Comparison of ENCODE assay signal across 10 mouse cellular contexts in genomic region chr16:85128347-85128664, GRCm38 (mm10). TPM values are rescaled to one million over a fixed set of nuclear protein-coding genes. Genes with fewer than 3 reads are reported as not detected.
A peak's percentile ranks its signal among the peaks of the same experiment; 100 is the strongest.
DNase-seq lines count a peak whose midpoint lies in the region; ATAC-seq and TF ChIP-seq lines count a peak whose summit lies in the region.
"Had no signal": no experiment of that assay in that cellular context is flagged by ENCODE, and none has a peak within 500 bp of the region (broad histone marks: within the 10 kb centered on the region; RNA-seq: fewer than 3 reads in every experiment).

No protein-coding gene starts in this region.

- H3K4me3 ChIP-seq in heart, embryonic 13.5 days: no peak overlapping the region
- no peak overlapping the region for H3K4me3 ChIP-seq in heart, embryonic 10.5 days
- H3K4me3 ChIP-seq in neural tube, embryonic 11.5 days (ENCODE audit: low read depth, low read length): no peak overlapping the region
- no peak overlapping the region for H3K4me3 ChIP-seq in hindbrain, embryonic 13.5 days
- no peak overlapping the region for H3K4me3 ChIP-seq in stomach, postnatal 0 days (ENCODE audit: low read depth, low read length)
- no peak overlapping the region for H3K4me3 ChIP-seq in liver, embryonic 12.5 days
- H3K4me3 ChIP-seq: liver, embryonic 13.5 days had no signal

- H3K4me1 ChIP-seq in heart, embryonic 13.5 days: peaks cover 61% of the 10 kb centered on the region
- peaks cover 50% of the 10 kb centered on the region for H3K4me1 ChIP-seq in heart, embryonic 10.5 days
- H3K4me1 ChIP-seq in neural tube, embryonic 11.5 days (ENCODE audit: control insufficient read depth, insufficient read depth, low read length): peaks cover 14% of the 10 kb centered on the region
- peaks cover 35% of the 10 kb centered on the region for H3K4me1 ChIP-seq in hindbrain, embryonic 13.5 days (replicated peaks)
- peaks cover 9% of the 10 kb centered on the region for H3K4me1 ChIP-seq in stomach, postnatal 0 days (replicated peaks; ENCODE audit: control insufficient read depth, insufficient read depth)
- H3K4me1 ChIP-seq in liver, embryonic 12.5 days: peaks cover 41% of the 10 kb centered on the region

- peak overlapping the region; percentile 58 for H3K27ac ChIP-seq in heart, embryonic 13.5 days (replicated peaks)
- H3K27ac ChIP-seq in heart, embryonic 10.5 days: no peak overlapping the region
- peak overlapping the region; percentile 69 for H3K27ac ChIP-seq in neural tube, embryonic 11.5 days (ENCODE audit: low read depth, low read length)
- H3K27ac ChIP-seq in hindbrain, embryonic 13.5 days: peak overlapping the region; percentile 42
- H3K27ac ChIP-seq in stomach, postnatal 0 days (replicated peaks): peak overlapping the region; percentile 54
- no peak overlapping the region for H3K27ac ChIP-seq in liver, embryonic 12.5 days

- peaks cover 20% of the 10 kb centered on the region for H3K36me3 ChIP-seq in heart, embryonic 13.5 days
- H3K36me3 ChIP-seq in heart, embryonic 10.5 days: peaks cover 8% of the 10 kb centered on the region
- H3K36me3 ChIP-seq in neural tube, embryonic 11.5 days (ENCODE audit: control insufficient read depth, insufficient read depth, low read length): no peaks in the 10 kb centered on the region; the same call in 1 of the 2 replicates
- peaks cover 7% of the 10 kb centered on the region; the same call in 1 of the 2 replicates for H3K36me3 ChIP-seq in hindbrain, embryonic 13.5 days
- no peaks in the 10 kb centered on the region for H3K36me3 ChIP-seq in stomach, postnatal 0 days (ENCODE audit: control insufficient read depth, insufficient read depth, low read length)
- no peaks in the 10 kb centered on the region for H3K36me3 ChIP-seq in liver, embryonic 12.5 days
- H3K36me3 ChIP-seq: liver, embryonic 13.5 days had no signal

- no peak for DNase-seq in heart, embryonic 10.5 days (ENCODE audit: low spot score)
- peak; percentile 21 for DNase-seq in neural tube, embryonic 11.5 days (ENCODE audit: low spot score)
- no peak for DNase-seq in neural tube, embryonic 10.5 days (ENCODE audit: extremely low spot score, low spot score)
- DNase-seq in stomach, postnatal 0 days (ENCODE audit: low spot score): no peak
- DNase-seq in testis, postnatal 10 days (ENCODE audit: low spot score): no peak
- DNase-seq: adrenal gland, adult 8-10 months; liver, embryonic 13.5 days had no signal

- TF ChIP-seq EP300 in stomach, postnatal 0 days (optimal IDR thresholded peaks at IDR 0.05): no peak

- WGBS in heart, embryonic 13.5 days: 39% methylated on average over 5 of the region's 5 CpGs
- WGBS in heart, embryonic 10.5 days: 40% methylated on average over 5 of the region's 5 CpGs
- WGBS in neural tube, embryonic 11.5 days: 34% methylated on average over 5 of the region's 5 CpGs
- WGBS in hindbrain, embryonic 13.5 days: 48% methylated on average over 5 of the region's 5 CpGs
- WGBS in stomach, postnatal 0 days: 13% methylated on average over 5 of the region's 5 CpGs
- 56% methylated on average over 5 of the region's 5 CpGs for WGBS in liver, embryonic 12.5 days (ENCODE audit: insufficient replicate concordance)

- TF ChIP-seq CTCF in stomach, postnatal 0 days (IDR thresholded peaks at IDR 0.05; ENCODE audit: low read depth): no peak

- no peak overlapping the region for H3K4me2 ChIP-seq in heart, embryonic 13.5 days
- no peak overlapping the region for H3K4me2 ChIP-seq in neural tube, embryonic 11.5 days (ENCODE audit: low read depth)
- H3K4me2 ChIP-seq in hindbrain, embryonic 13.5 days: no peak overlapping the region
- H3K4me2 ChIP-seq in stomach, postnatal 0 days (replicated peaks; ENCODE audit: low read depth): no peak overlapping the region
- no peak overlapping the region for H3K4me2 ChIP-seq in liver, embryonic 12.5 days
- H3K4me2 ChIP-seq: liver, embryonic 13.5 days had no signal

- ATAC-seq in heart, embryonic 13.5 days (ENCODE audit: extremely low read depth, insufficient number of reproducible peaks, low FRiP score, low TSS enrichment): no peak
- ATAC-seq in neural tube, embryonic 11.5 days (ENCODE audit: insufficient read depth, low FRiP score, low TSS enrichment): no peak
- ATAC-seq in hindbrain, embryonic 13.5 days (ENCODE audit: low FRiP score): peak; percentile 25
- peak; percentile 28 for ATAC-seq in stomach, postnatal 0 days (ENCODE audit: low FRiP score, low TSS enrichment)
- no peak for ATAC-seq in liver, embryonic 12.5 days

- H3K9me3 ChIP-seq in heart, embryonic 13.5 days: no peaks in the 10 kb centered on the region
- no peaks in the 10 kb centered on the region for H3K9me3 ChIP-seq in heart, embryonic 10.5 days
- no peaks in the 10 kb centered on the region for H3K9me3 ChIP-seq in neural tube, embryonic 11.5 days (ENCODE audit: control insufficient read depth, low read length)
- H3K9me3 ChIP-seq in hindbrain, embryonic 13.5 days: no peaks in the 10 kb centered on the region
- H3K9me3 ChIP-seq in stomach, postnatal 0 days (ENCODE audit: control insufficient read depth, low read length): no peaks in the 10 kb centered on the region
- no peaks in the 10 kb centered on the region for H3K9me3 ChIP-seq in liver, embryonic 12.5 days (replicated peaks)
- H3K9me3 ChIP-seq: liver, embryonic 13.5 days had no signal

- no peaks in the 10 kb centered on the region for H3K27me3 ChIP-seq in heart, embryonic 13.5 days (replicated peaks)
- no peaks in the 10 kb centered on the region for H3K27me3 ChIP-seq in heart, embryonic 10.5 days (ENCODE audit: insufficient read depth, poor library complexity, severe bottlenecking)
- no peaks in the 10 kb centered on the region for H3K27me3 ChIP-seq in neural tube, embryonic 11.5 days (ENCODE audit: control insufficient read depth, insufficient read depth, low read length)
- H3K27me3 ChIP-seq in hindbrain, embryonic 13.5 days: no peaks in the 10 kb centered on the region
- H3K27me3 ChIP-seq in stomach, postnatal 0 days (ENCODE audit: control insufficient read depth, insufficient read depth, low read length): no peaks in the 10 kb centered on the region
- no peaks in the 10 kb centered on the region for H3K27me3 ChIP-seq in liver, embryonic 12.5 days (replicated peaks)
- H3K27me3 ChIP-seq: liver, embryonic 13.5 days had no signal

- no peak overlapping the region for H3K9ac ChIP-seq in heart, embryonic 13.5 days
- no peak overlapping the region for H3K9ac ChIP-seq in neural tube, embryonic 11.5 days (ENCODE audit: low read length)
- no peak overlapping the region for H3K9ac ChIP-seq in hindbrain, embryonic 13.5 days
- no peak overlapping the region for H3K9ac ChIP-seq in stomach, postnatal 0 days (ENCODE audit: low read length)
- no peak overlapping the region for H3K9ac ChIP-seq in liver, embryonic 12.5 days
- H3K9ac ChIP-seq: liver, embryonic 13.5 days had no signal

RNA-seq across cellular contexts. Expression of gene App, which starts 45.3 kb away (rescaled TPM):
- polyA plus RNA-seq in heart, embryonic 13.5 days (2015; fragmentation: Nextera tagmentation; extraction: Ambion mirVana): 165 and 166 TPM in 2 replicates
- polyA plus RNA-seq in heart, embryonic 10.5 days (2016; fragmentation: Nextera tagmentation; extraction: Ambion mirVana): 144 and 151 TPM in 2 replicates
- polyA plus RNA-seq in neural tube, embryonic 11.5 days (2014; fragmentation: Nextera tagmentation; extraction: Ambion mirVana): 197 and 210 TPM in 2 replicates
- 338 and 343 TPM in 2 replicates for polyA plus RNA-seq in hindbrain, embryonic 13.5 days (2015; fragmentation: Nextera tagmentation; extraction: Ambion mirVana)
- polyA plus RNA-seq in stomach, postnatal 0 days (2015; fragmentation: Nextera tagmentation; extraction: Ambion mirVana): 156 and 159 TPM in 2 replicates
- polyA plus RNA-seq in liver, embryonic 12.5 days (2016; fragmentation: Nextera tagmentation; extraction: Ambion mirVana): 26.1 and 26.2 TPM in 2 replicates

Comparison
In these comparisons a context has a peak if more than half of its experiments do, and no peak if none do; other contexts are left out.
1. H3K27ac ChIP-seq: peak in heart, embryonic 13.5 days (single experiment), neural tube, embryonic 11.5 days (single experiment), hindbrain, embryonic 13.5 days (single experiment) and stomach, postnatal 0 days (single experiment); none in heart, embryonic 10.5 days (single experiment) and liver, embryonic 12.5 days (single experiment).
2. ATAC-seq: peak in hindbrain, embryonic 13.5 days (single experiment) and stomach, postnatal 0 days (single experiment); none in heart, embryonic 13.5 days (single experiment), neural tube, embryonic 11.5 days (single experiment) and liver, embryonic 12.5 days (single experiment).